Mouse (Mus musculus) embryonic facial prominence, embryonic 11.5 days (tissue): ENCODE measurements around the gene Zgrf1. TPM values are rescaled to one million over a fixed set of nuclear protein-coding genes. Genes with fewer than 3 reads are reported as not detected.

Source experiments
- ATAC-seq: fragments of 200-750 bp; cut with Nextera tagmentation; replicated peaks from 2 replicates; pipeline ENCODE4 v1.8.0; 2017; ENCODE audit warnings: low read depth; ENCODE audit not compliant: insufficient number of reproducible peaks, low FRiP score, low TSS enrichment
- DNase-seq: peaks from one replicate; pipeline ENCODE4 v3.0.0-alpha.2; 2015; ENCODE audit warnings: low spot score
- H3K27ac ChIP-seq: fragments of 300-500 bp; sonication (generic); replicated peaks from 2 replicates; pipeline ENCODE4 v1.5.1; 2014; ENCODE audit warnings: mild to moderate bottlenecking, low read depth, low read length, control low read depth
- H3K27me3 ChIP-seq: fragments of 300-500 bp; sonication (generic); 2 replicates; pipeline ENCODE4 v1.6.1; 2014; ENCODE audit warnings: mild to moderate bottlenecking, low read length, moderate library complexity, mixed read lengths; ENCODE audit not compliant: control insufficient read depth, insufficient read depth
- H3K36me3 ChIP-seq: fragments of 300-500 bp; sonication (generic); replicated peaks from 2 replicates; pipeline ENCODE4 v1.6.1; 2014; ENCODE audit warnings: low read depth, mild to moderate bottlenecking, low read length, moderate library complexity, mixed read lengths; ENCODE audit not compliant: control insufficient read depth, insufficient read depth
- H3K4me1 ChIP-seq: fragments of 300-500 bp; sonication (generic); 2 replicates; pipeline ENCODE4 v1.6.1; 2014; ENCODE audit warnings: low read length, mixed read lengths; ENCODE audit not compliant: control insufficient read depth, insufficient read depth
- H3K4me2 ChIP-seq: fragments of 300-500 bp; sonication (generic); 2 replicates; pipeline ENCODE4 v1.6.1; 2014; ENCODE audit warnings: low read depth, mild to moderate bottlenecking, control low read depth, low read length, moderate library complexity
- H3K4me3 ChIP-seq: fragments of 300-500 bp; sonication (generic); 2 replicates; pipeline ENCODE4 v1.5.1; 2014; ENCODE audit warnings: low read depth, low read length, control low read depth
- H3K9ac ChIP-seq: fragments of 300-500 bp; sonication (generic); replicated peaks from 2 replicates; pipeline ENCODE4 v1.6.1; 2014; ENCODE audit warnings: mild to moderate bottlenecking, control low read depth, low read length
- H3K9me3 ChIP-seq: fragments of 300-500 bp; sonication (generic); replicated peaks from 2 replicates; pipeline ENCODE4 v1.6.1; 2016; ENCODE audit warnings: mild to moderate bottlenecking, low read length, inconsistent platforms, mixed read lengths; ENCODE audit not compliant: control insufficient read depth
- WGBS: fragments of 180-500 bp; shearing (Covaris S2); extraction: QIAGEN DNeasy Blood & Tissue Kit; methylation state at CpG from one replicate; pipeline ENCODE4 v1.1.7; 2014; 5-methylcytosine and 5-hydroxymethylcytosine counted together
- microRNA counts: library from miRNA; unstranded; fragments of <30 nt; microRNA quantifications from one replicate; lab custom pipeline; 2016
- microRNA-seq: library from miRNA; unstranded; fragments of <30 nt; microRNA quantifications from one replicate; pipeline ENCODE4, GENCODE M21; 2016; ENCODE audit warnings: borderline number of aligned reads
- polyA plus RNA-seq: library from polyadenylated mRNA; unstranded; fragments of >200 nt; fragmentation: Nextera tagmentation; extraction: Ambion mirVana; gene quantifications from 2 replicates; pipeline ENCODE4 v1.2.1, GENCODE M21; 2014

Gene Zgrf1
- polyA plus RNA-seq, 1 experiment from 2014 or later, result 9.5 TPM

- H3K36me3 ChIP-seq, result no peaks in the 10 kb centered on the region
- no peaks in the 10 kb centered on the region for H3K27me3 ChIP-seq
- WGBS, result 58% methylated on average over 22 of the region's 22 CpGs
- ATAC-seq, result no peak
- H3K4me3 ChIP-seq, result no peak overlapping the region
- no peak overlapping the region for H3K4me2 ChIP-seq
- no peak overlapping the region for H3K9ac ChIP-seq
- H3K4me1 ChIP-seq, result no peaks in the 10 kb centered on the region
- no peaks in the 10 kb centered on the region for H3K9me3 ChIP-seq
- DNase-seq, result no peak
- no peak overlapping the region for H3K27ac ChIP-seq
Measured at GRCm38 (mm10) chr3:127661646-127662531, 108.6 kb downstream of the Zgrf1 start.

MicroRNAs within 50 kb of the gene (microRNA counts, 519-probe panel; counts per million panel counts)
- microRNA mmu-miR-302a (lab: Ali Mortazavi, UCI) (2,703 counts per million, percentile 31 among the panel's probes with 10 or more counts), microRNA mmu-miR-302b (lab: Ali Mortazavi, UCI) (not detected), microRNA mmu-miR-302c (lab: Ali Mortazavi, UCI) (not detected), microRNA mmu-miR-302d (lab: Ali Mortazavi, UCI) (3,759 counts per million, percentile 56 among the panel's probes with 10 or more counts), microRNA mmu-miR-367 (lab: Ali Mortazavi, UCI) (3,311 counts per million, percentile 45 among the panel's probes with 10 or more counts)

Small RNAs within 50 kb of the gene (microRNA-seq; reads per million reads assigned to microRNA genes)
- gene Mir302a (1,805 reads per million, percentile 77 among the genes with 10 or more reads in this experiment), gene Mir302b (1,429 reads per million, percentile 75 among the genes with 10 or more reads in this experiment), gene Mir302c (246 reads per million, percentile 55 among the genes with 10 or more reads in this experiment), gene Mir302d (1,656 reads per million, percentile 76 among the genes with 10 or more reads in this experiment), gene Mir367 (not detected)

Other genes starting within 250 kb of the Zgrf1 start
- 26.1 and 33.1 TPM in 2 replicates for gene Ank2, start 54.1 kb upstream of the Zgrf1 start, polyA plus RNA-seq
- gene Larp7, start 140 bp upstream of the Zgrf1 start, polyA plus RNA-seq, result 83.3 and 86.7 TPM in 2 replicates
- gene Neurog2, start 79.6 kb downstream of the Zgrf1 start, polyA plus RNA-seq, result 3.5 and 9.5 TPM in 2 replicates
- gene Alpk1, start 227.0 kb downstream of the Zgrf1 start, polyA plus RNA-seq, result 0.60 and 1.1 TPM in 2 replicates
- 2.8 and 3.0 TPM in 2 replicates for gene Tifa, start 236.3 kb downstream of the Zgrf1 start, polyA plus RNA-seq